Mouse (Mus musculus) left cerebral cortex, postnatal 36 days (tissue): ENCODE measurements around the gene Rhod. TPM values are rescaled to one million over a fixed set of nuclear protein-coding genes. Genes with fewer than 3 reads are reported as not detected.
"Not testable (repeated sequence)": the region's sequence is repeated elsewhere in the genome, so short reads cannot be mapped to it uniquely, and the experiment has no call there.

Experiments
- DNase-seq, 2 experiments: peaks; one replicate each; pipeline ENCODE4 v3.0.0; 2021 to 2022; ENCODE audit warnings: low spot score in 2 of 2, mixed read lengths in 1 of 2
- intact Hi-C: fragments of 180-260 bp; cut with DNase I; formaldehyde crosslinking; loops from one replicate; pipeline ENCODE4 v1.15.1; 2025
- total RNA-seq, 2 experiments: library from RNA; stranded (reverse); gene quantifications; 2 replicates each; pipeline ENCODE4 v1.2.3; 2021

Rhod gene
- total RNA-seq, 2 experiments from 2014 or later, result 0.32 to 0.86 TPM

GRCm38 (mm10) chr19:4420153-4420910 lies 18.9 kb downstream of the Rhod start:
- no peak for DNase-seq
- intact Hi-C loops, result no loop called here

GRCm38 (mm10) chr19:4419711-4420110 lies 19.5 kb downstream of the Rhod start:
- intact Hi-C loops, result no loop called here
- no peak for DNase-seq

- intact Hi-C loops, result no loop called here
- DNase-seq, result no peak
Observed at GRCm38 (mm10) chr19:4417713-4418112, 21.5 kb downstream of the Rhod start.

GRCm38 (mm10) chr19:4417183-4417582 lies 22.0 kb downstream of the Rhod start:
- peak in 1 of 2 experiments; percentile 36 for DNase-seq
- intact Hi-C loops, result no loop called here

GRCm38 (mm10) chr19:4414631-4415030 lies 24.6 kb downstream of the Rhod start:
- intact Hi-C loops, result no loop called here
- DNase-seq, result no peak

- DNase-seq, result no peak
- intact Hi-C loops, result no loop called here
Observed at GRCm38 (mm10) chr19:4409062-4409461, 30.2 kb downstream of the Rhod start.

GRCm38 (mm10) chr19:4404840-4405239 lies 34.4 kb downstream of the Rhod start:
- intact Hi-C loops, result no loop called here
- DNase-seq, result no peak

GRCm38 (mm10) chr19:4398959-4399358 lies 40.3 kb downstream of the Rhod start:
- DNase-seq, result no peak
- intact Hi-C loops, result loop anchor here (5.0 kb wide), 1 partner anchor 67 kb away; no protein-coding TSS in a partner anchor

- intact Hi-C loops, result loop anchor here (5.0 kb wide), 1 partner anchor 66 kb away; no protein-coding TSS in a partner anchor
- no peak for DNase-seq
Observed at GRCm38 (mm10) chr19:4398630-4398948, 40.6 kb downstream of the Rhod start.

GRCm38 (mm10) chr19:4397798-4398629 lies 41.2 kb downstream of the Rhod start, which contains the start of gene Kdm2a:
TSS of gene Kdm2a (minus strand) at chr19:4398285.
- DNase-seq, result peak; percentile 58 to 64
- intact Hi-C loops, result loop anchor here (2.0 to 5.0 kb wide), 2 partner anchors 66 to 79 kb away; partner anchors contain the start of gene Syt12

GRCm38 (mm10) chr19:4396998-4397797 lies 42.0 kb downstream of the Rhod start:
- peak; percentile 92 to 93 for DNase-seq
- intact Hi-C loops, result loop anchor here (2.0 to 5.0 kb wide), 2 partner anchors 65 to 80 kb away; partner anchors contain the start of gene Syt12

GRCm38 (mm10) chr19:4396081-4396997 lies 42.9 kb downstream of the Rhod start:
- DNase-seq, result peak; percentile 8 to 24
- intact Hi-C loops, result loop anchor here (2.0 to 5.0 kb wide), 2 partner anchors 64 to 80 kb away; partner anchors contain the start of gene Syt12

- intact Hi-C loops, result no loop called here
- no peak for DNase-seq
Observed at GRCm38 (mm10) chr19:4387276-4387675, 52.0 kb downstream of the Rhod start.

GRCm38 (mm10) chr19:4385026-4385425 lies 54.2 kb downstream of the Rhod start:
- no peak for DNase-seq
- intact Hi-C loops, result no loop called here

- DNase-seq, result no peak
- intact Hi-C loops, result no loop called here
Observed at GRCm38 (mm10) chr19:4384322-4384721, 54.9 kb downstream of the Rhod start.

- no peak for DNase-seq
Observed at GRCm38 (mm10) chr19:4383306-4383705, 55.9 kb downstream of the Rhod start.

GRCm38 (mm10) chr19:4382303-4382702 lies 56.9 kb downstream of the Rhod start:
- intact Hi-C loops, DNase-seq: not testable (repeated sequence)

More at GRCm38 (mm10) chr19:4383306-4383705, 55.9 kb downstream of the Rhod start:
- intact Hi-C loops, result no loop called here
